Mouse (Mus musculus): ENCODE measurements at regions not wholly inside any gene's neighbourhood (a gene's known extent, or its start where the extent isn't known, plus 50 kb on each side); places are given as distances from the start of the nearest gene placed in this dataset.

DNA sequence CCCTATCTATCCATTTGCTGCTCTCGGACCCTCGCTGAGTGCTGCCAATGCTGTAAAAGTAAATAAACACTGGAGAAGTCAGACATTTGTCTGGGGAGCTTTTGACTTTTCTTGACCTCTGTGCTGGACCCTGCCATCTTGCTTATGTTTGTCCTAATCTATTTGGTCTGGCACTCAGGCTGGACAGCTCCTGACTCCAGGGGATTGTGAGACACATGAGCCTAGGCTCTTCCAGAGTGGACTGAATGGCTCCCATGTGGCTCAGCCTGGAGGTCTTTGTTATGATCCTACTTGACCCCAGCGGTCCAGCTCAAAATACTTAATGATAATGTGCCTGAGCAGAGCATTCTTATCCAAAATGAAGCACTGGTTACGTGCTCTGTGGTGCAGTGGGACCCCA lies 426.8 kb downstream of the Tns3 start:
- Histone ChIP-seq H3K4me1 (replicated peaks; ENCODE audit: control insufficient read depth, insufficient read depth, low read length) (no peaks in the 10 kb centered on the region), H3K4me2 (replicated peaks; ENCODE audit: low read depth, low read length) (no peak overlapping the region), H3K27ac (ENCODE audit: low read depth, low read length) (no peak overlapping the region), H3K9ac (ENCODE audit: low read depth, low read length) (no peak overlapping the region), H3K4me3 (ENCODE audit: low read depth, low read length) (no peak overlapping the region), H3K36me3 (ENCODE audit: control insufficient read depth, insufficient read depth, low read length) (no peaks in the 10 kb centered on the region), H3K27me3 (ENCODE audit: control insufficient read depth, insufficient read depth, low read length) (no peaks in the 10 kb centered on the region), H3K9me3 (ENCODE audit: control insufficient read depth, low read length) (no peaks in the 10 kb centered on the region)
- DNase-seq (ENCODE audit: low spot score): no peak
- no peak for ATAC-seq (ENCODE audit: low FRiP score)
- 55% methylated on average over 4 of the region's 4 CpGs for WGBS

DNA sequence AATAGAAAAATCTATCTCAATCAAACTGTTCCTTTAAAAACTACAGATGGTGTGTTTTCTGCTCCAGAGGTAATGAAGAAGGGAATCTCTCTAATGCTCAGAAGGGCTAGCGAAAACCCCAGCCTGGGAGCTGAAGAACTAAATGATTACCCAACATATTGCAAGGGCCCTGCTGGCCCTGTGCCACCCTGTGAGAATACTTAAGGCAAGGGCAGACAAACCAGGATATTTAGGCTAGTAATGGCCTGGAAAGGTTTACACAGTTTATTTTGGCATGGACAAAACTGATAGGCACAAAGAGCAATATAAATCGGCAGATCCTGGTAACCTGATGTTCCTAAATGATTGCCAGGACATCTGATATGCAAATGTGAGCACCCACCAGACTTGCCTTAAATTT lies 428.3 kb downstream of the Tns3 start:
- H3K36me3 ChIP-seq (ENCODE audit: control insufficient read depth, insufficient read depth, low read length): no peaks in the 10 kb centered on the region
- ATAC-seq (ENCODE audit: low FRiP score) (no peak), DNase-seq (ENCODE audit: low spot score) (no peak)
- no peak overlapping the region for H3K27ac ChIP-seq (ENCODE audit: low read depth, low read length)
- no peaks in the 10 kb centered on the region for H3K4me1 ChIP-seq (replicated peaks; ENCODE audit: control insufficient read depth, insufficient read depth, low read length)
- no peaks in the 10 kb centered on the region for H3K9me3 ChIP-seq (ENCODE audit: control insufficient read depth, low read length)
- H3K27me3 ChIP-seq (ENCODE audit: control insufficient read depth, insufficient read depth, low read length): no peaks in the 10 kb centered on the region
- 90% methylated on average over 2 of the region's 2 CpGs for WGBS
- no peak overlapping the region for H3K4me2 ChIP-seq (replicated peaks; ENCODE audit: low read depth, low read length)
- no peak overlapping the region for H3K9ac ChIP-seq (ENCODE audit: low read depth, low read length)
- no peak overlapping the region for H3K4me3 ChIP-seq (ENCODE audit: low read depth, low read length)

DNA sequence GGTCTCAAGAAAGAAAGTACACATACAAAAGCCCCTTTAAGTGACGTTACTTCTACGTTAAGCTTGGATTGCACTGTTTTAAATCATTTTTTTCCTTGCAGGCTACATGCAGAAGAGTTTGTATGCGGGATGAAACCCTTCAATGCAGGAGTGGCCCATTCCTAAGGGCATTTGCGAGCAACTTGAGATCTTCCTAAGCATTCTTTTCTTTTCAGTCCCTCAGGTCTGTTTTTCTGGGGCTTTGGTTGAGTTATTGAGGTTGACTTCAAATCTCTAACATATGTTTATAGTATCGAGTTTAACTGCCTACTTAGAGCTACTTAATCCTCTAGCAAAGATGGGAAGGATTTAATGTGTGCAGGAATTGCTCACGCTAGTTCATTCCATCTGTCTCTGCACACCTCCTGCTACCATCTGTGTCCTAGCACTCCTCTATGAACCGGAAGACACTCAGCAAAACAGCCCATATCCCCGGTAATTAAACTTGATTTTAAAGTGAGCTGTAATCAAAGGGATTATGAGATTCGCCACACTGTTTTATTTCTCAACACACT lies 431.6 kb downstream of the Tns3 start:
- H3K4me2 ChIP-seq (replicated peaks; ENCODE audit: low read depth, low read length): no peak overlapping the region
- H3K36me3 ChIP-seq (ENCODE audit: control insufficient read depth, insufficient read depth, low read length): no peaks in the 10 kb centered on the region
- no peaks in the 10 kb centered on the region for H3K27me3 ChIP-seq (ENCODE audit: control insufficient read depth, insufficient read depth, low read length)
- H3K4me3 ChIP-seq (ENCODE audit: low read depth, low read length): no peak overlapping the region
- ATAC-seq (ENCODE audit: low FRiP score): no peak
- H3K9me3 ChIP-seq (ENCODE audit: control insufficient read depth, low read length): no peaks in the 10 kb centered on the region
- H3K4me1 ChIP-seq (replicated peaks; ENCODE audit: control insufficient read depth, insufficient read depth, low read length): no peaks in the 10 kb centered on the region
- no peak overlapping the region for H3K9ac ChIP-seq (ENCODE audit: low read depth, low read length)
- no peak for DNase-seq (ENCODE audit: low spot score)
- 81% methylated on average over 9 of the region's 9 CpGs for WGBS
- no peak overlapping the region for H3K27ac ChIP-seq (ENCODE audit: low read depth, low read length)

DNA sequence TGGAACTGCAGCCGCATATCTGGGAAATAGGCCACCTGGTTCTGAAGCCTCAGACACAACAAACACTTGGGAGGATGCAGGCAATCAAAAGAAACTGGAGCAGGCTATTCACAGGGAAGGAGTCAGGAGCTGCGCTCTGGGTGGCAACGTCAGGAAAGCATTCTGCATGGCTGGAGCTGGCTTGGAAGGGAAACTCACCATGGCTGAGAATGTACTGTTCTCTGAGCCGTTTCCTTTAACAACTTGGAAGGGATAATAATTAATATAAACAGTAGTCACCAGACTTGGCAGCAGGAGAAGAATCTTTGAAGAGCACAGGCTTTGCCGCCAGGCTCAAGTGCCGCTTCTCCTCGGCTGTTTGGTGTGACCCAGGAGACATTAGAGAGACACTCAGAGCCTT lies 434.5 kb downstream of the Tns3 start:
- no peak overlapping the region for H3K4me3 ChIP-seq (ENCODE audit: low read depth, low read length)
- 75% methylated on average over 7 of the region's 7 CpGs for WGBS
- ATAC-seq (ENCODE audit: low FRiP score) (no peak), DNase-seq (ENCODE audit: low spot score) (no peak)
- no peak overlapping the region for H3K27ac ChIP-seq (ENCODE audit: low read depth, low read length)
- no peaks in the 10 kb centered on the region for H3K27me3 ChIP-seq (ENCODE audit: control insufficient read depth, insufficient read depth, low read length)
- H3K36me3 ChIP-seq (ENCODE audit: control insufficient read depth, insufficient read depth, low read length): no peaks in the 10 kb centered on the region
- no peak overlapping the region for H3K4me2 ChIP-seq (replicated peaks; ENCODE audit: low read depth, low read length)
- H3K4me1 ChIP-seq (replicated peaks; ENCODE audit: control insufficient read depth, insufficient read depth, low read length): no peaks in the 10 kb centered on the region
- H3K9ac ChIP-seq (ENCODE audit: low read depth, low read length): no peak overlapping the region
- no peaks in the 10 kb centered on the region for H3K9me3 ChIP-seq (ENCODE audit: control insufficient read depth, low read length)

DNA sequence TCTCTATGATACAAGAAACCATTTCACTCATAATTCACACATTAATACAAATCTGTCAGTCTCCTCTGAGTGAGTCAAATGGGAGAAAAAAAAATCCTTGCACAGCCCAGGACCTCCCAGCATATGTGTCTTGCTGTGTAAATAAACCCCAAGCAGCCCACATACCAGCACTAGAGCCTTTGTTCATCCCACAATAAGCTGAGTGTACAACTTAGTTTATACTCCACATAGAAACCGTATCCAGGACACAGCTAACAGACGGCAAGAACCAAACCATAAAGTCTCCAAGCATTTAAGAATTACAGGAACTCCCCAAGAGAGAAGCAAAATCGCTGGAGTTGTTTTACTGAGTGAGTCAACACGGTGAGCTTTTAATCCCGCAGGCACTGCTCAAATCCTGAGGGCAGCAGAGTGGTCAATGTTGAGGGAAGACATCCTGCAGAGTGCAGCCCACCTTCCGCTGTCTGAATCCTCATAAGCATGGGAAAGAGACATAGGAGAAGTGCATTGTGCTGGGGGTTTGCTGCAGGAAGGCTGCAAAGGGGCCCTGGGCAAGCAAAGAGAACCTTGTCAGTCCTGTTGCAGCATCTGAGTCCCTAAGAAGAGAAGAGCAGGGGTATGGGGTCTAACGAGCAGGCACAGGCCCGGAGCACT lies 436.4 kb downstream of the Tns3 start:
- H3K9me3 ChIP-seq (ENCODE audit: control insufficient read depth, low read length): no peaks in the 10 kb centered on the region
- no peaks in the 10 kb centered on the region for H3K36me3 ChIP-seq (ENCODE audit: control insufficient read depth, insufficient read depth, low read length)
- H3K9ac ChIP-seq (ENCODE audit: low read depth, low read length): no peak overlapping the region
- no peak overlapping the region for H3K27ac ChIP-seq (ENCODE audit: low read depth, low read length)
- no peak overlapping the region for H3K4me3 ChIP-seq (ENCODE audit: low read depth, low read length)
- WGBS: 52% methylated on average over 8 of the region's 8 CpGs
- H3K4me1 ChIP-seq (replicated peaks; ENCODE audit: control insufficient read depth, insufficient read depth, low read length): no peaks in the 10 kb centered on the region
- H3K27me3 ChIP-seq (ENCODE audit: control insufficient read depth, insufficient read depth, low read length): no peaks in the 10 kb centered on the region
- ATAC-seq (ENCODE audit: low FRiP score) (no peak), DNase-seq (ENCODE audit: low spot score) (peak; percentile 9)
- no peak overlapping the region for H3K4me2 ChIP-seq (replicated peaks; ENCODE audit: low read depth, low read length)

DNA sequence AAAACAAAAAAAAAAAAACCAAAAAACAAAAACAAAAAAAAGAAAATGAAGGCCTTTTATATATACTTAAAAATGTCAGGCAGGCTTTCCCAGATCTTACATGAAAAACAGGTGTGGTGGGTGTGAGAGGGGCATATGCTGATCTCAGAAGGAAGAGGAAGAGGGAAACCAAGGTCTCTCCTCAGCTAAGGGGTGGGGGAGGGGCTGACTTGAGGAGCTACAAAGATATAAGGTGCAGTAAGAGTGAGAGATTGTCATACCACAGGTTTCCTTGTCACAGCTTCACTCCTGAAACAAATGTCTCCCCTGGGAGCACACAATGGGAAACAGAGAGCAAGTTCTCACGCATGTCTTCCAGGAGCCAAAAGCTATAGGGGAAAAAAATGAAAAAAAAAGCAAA lies 440.0 kb downstream of the Tns3 start:
- Histone ChIP-seq H3K4me3 (ENCODE audit: low read depth, low read length) (no peak overlapping the region), H3K4me1 (replicated peaks; ENCODE audit: control insufficient read depth, insufficient read depth, low read length) (no peaks in the 10 kb centered on the region), H3K4me2 (replicated peaks; ENCODE audit: low read depth, low read length) (no peak overlapping the region), H3K27ac (ENCODE audit: low read depth, low read length) (no peak overlapping the region), H3K9me3 (ENCODE audit: control insufficient read depth, low read length) (no peaks in the 10 kb centered on the region), H3K27me3 (ENCODE audit: control insufficient read depth, insufficient read depth, low read length) (no peaks in the 10 kb centered on the region), H3K36me3 (ENCODE audit: control insufficient read depth, insufficient read depth, low read length) (no peaks in the 10 kb centered on the region), H3K9ac (ENCODE audit: low read depth, low read length) (no peak overlapping the region)
- no peak for DNase-seq (ENCODE audit: low spot score)
- 71% methylated on average over 1 of the region's 1 CpGs for WGBS
- no peak for ATAC-seq (ENCODE audit: low FRiP score)

DNA sequence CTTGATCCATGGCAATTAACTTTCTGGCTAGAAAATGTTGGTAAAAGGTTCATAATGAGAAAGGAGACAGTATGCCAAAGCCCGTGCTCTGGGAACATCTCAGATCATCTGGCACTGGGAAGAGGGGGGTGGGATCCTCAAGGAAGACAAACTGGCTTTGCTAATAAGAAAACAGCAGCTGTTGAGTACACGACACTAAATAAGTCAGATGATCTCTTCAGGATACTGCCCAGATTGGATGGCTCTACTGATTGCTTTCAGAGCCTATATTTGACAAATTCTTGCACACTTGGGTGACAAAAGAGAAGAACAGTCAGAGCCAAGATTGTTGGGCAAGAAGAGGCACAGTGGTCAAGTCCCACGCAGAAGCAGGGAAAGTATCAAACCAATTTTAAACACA lies 443.7 kb downstream of the Tns3 start:
- H3K27ac ChIP-seq (ENCODE audit: low read depth, low read length): no peak overlapping the region
- no peaks in the 10 kb centered on the region for H3K4me1 ChIP-seq (replicated peaks; ENCODE audit: control insufficient read depth, insufficient read depth, low read length)
- H3K27me3 ChIP-seq (ENCODE audit: control insufficient read depth, insufficient read depth, low read length): no peaks in the 10 kb centered on the region
- H3K9me3 ChIP-seq (ENCODE audit: control insufficient read depth, low read length): no peaks in the 10 kb centered on the region
- H3K9ac ChIP-seq (ENCODE audit: low read depth, low read length): no peak overlapping the region
- WGBS: 75% methylated on average over 3 of the region's 3 CpGs
- ATAC-seq (ENCODE audit: low FRiP score): no peak
- no peak overlapping the region for H3K4me2 ChIP-seq (replicated peaks; ENCODE audit: low read depth, low read length)
- no peak overlapping the region for H3K4me3 ChIP-seq (ENCODE audit: low read depth, low read length)
- H3K36me3 ChIP-seq (ENCODE audit: control insufficient read depth, insufficient read depth, low read length): no peaks in the 10 kb centered on the region
- DNase-seq (ENCODE audit: low spot score): no peak

DNA sequence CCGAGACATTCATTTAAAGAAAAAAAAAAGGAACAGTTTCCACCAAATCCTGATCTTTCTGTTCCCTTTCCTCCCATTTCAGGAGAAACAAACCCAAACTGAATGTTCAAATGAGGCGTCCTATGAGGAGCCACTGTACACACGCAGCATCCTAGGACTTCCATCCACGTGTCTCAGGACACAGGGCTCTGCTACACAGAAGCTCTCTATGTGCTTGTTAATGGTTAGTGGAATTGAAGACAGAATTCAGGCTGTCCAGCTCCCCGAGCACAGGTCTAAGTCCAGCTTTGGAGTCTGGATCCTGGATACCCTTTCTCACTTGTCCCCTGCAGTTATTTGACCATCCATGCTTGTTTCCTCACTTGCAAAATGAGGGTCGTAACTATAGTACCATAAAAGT lies 444.4 kb downstream of the Tns3 start:
- no peaks in the 10 kb centered on the region for H3K4me1 ChIP-seq (replicated peaks; ENCODE audit: control insufficient read depth, insufficient read depth, low read length)
- ATAC-seq (ENCODE audit: low FRiP score): no peak
- no peak overlapping the region for H3K27ac ChIP-seq (ENCODE audit: low read depth, low read length)
- DNase-seq (ENCODE audit: low spot score): no peak
- no peaks in the 10 kb centered on the region for H3K36me3 ChIP-seq (ENCODE audit: control insufficient read depth, insufficient read depth, low read length)
- 77% methylated on average over 6 of the region's 6 CpGs for WGBS
- no peaks in the 10 kb centered on the region for H3K9me3 ChIP-seq (ENCODE audit: control insufficient read depth, low read length)
- H3K9ac ChIP-seq (ENCODE audit: low read depth, low read length): no peak overlapping the region
- H3K4me3 ChIP-seq (ENCODE audit: low read depth, low read length): no peak overlapping the region
- no peaks in the 10 kb centered on the region for H3K27me3 ChIP-seq (ENCODE audit: control insufficient read depth, insufficient read depth, low read length)
- H3K4me2 ChIP-seq (replicated peaks; ENCODE audit: low read depth, low read length): no peak overlapping the region

DNA sequence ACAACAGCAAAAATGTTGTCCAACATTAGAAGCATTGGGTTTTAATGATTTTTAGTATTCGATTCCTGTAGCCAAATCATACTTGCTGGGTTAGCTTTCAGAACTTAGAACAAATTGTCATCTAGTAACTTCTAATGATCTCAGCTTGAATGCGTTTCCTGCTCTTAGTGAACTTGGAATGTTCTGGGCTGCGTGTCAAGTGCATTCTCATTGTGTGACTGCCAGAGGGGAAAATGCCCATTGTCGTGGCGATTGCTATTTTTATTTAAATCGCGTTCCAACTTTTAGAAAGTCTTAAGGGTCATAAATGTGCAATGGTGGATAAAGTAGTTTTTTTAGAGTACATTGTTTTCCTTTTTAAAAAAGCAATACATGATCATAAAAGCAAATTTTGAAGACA lies 448.7 kb downstream of the Tns3 start:
- no peak for ATAC-seq (ENCODE audit: low FRiP score)
- no peak overlapping the region for H3K27ac ChIP-seq (ENCODE audit: low read depth, low read length)
- no peaks in the 10 kb centered on the region for H3K36me3 ChIP-seq (ENCODE audit: control insufficient read depth, insufficient read depth, low read length)
- no peak overlapping the region for H3K4me2 ChIP-seq (replicated peaks; ENCODE audit: low read depth, low read length)
- no peaks in the 10 kb centered on the region for H3K27me3 ChIP-seq (ENCODE audit: control insufficient read depth, insufficient read depth, low read length)
- WGBS: 76% methylated on average over 7 of the region's 7 CpGs
- no peak overlapping the region for H3K4me3 ChIP-seq (ENCODE audit: low read depth, low read length)
- H3K4me1 ChIP-seq (replicated peaks; ENCODE audit: control insufficient read depth, insufficient read depth, low read length): no peaks in the 10 kb centered on the region
- H3K9ac ChIP-seq (ENCODE audit: low read depth, low read length): no peak overlapping the region
- no peaks in the 10 kb centered on the region for H3K9me3 ChIP-seq (ENCODE audit: control insufficient read depth, low read length)
- DNase-seq (ENCODE audit: low spot score): no peak

Measured in hindbrain, embryonic 11.5 days (tissue).